In genomic region chr2:156841841-156842706, GRCm38 (mm10) we compare ENCODE assay signal across 8 mouse cellular contexts. TPM values are rescaled to one million over a fixed set of nuclear protein-coding genes. Genes with fewer than 3 reads are reported as not detected.
DNase-seq lines count a peak whose midpoint lies in the region; ATAC-seq and TF ChIP-seq lines count a peak whose summit lies in the region.

No protein-coding gene starts in this region.

- 22% methylated on average over 20 of the region's 20 CpGs for WGBS in kidney, adult 2 months

- H3K27ac ChIP-seq in brown adipose tissue, adult 24 weeks (replicated peaks; ENCODE audit: low read depth, low read length), result no peak overlapping the region
- no peak overlapping the region for H3K27ac ChIP-seq in kidney, adult 2 months (ENCODE audit: insufficient read depth, low read depth, low read length)

- peak overlapping the region; percentile 57 for H3K4me3 ChIP-seq in brown adipose tissue, adult 24 weeks (ENCODE audit: insufficient read depth, low read depth, low read length)
- no peak overlapping the region for H3K4me3 ChIP-seq in kidney, adult 2 months (ENCODE audit: insufficient read depth, low read depth, low read length)

- no peaks in the 10 kb centered on the region; the same call in 1 of the 2 replicates for H3K4me1 ChIP-seq in brown adipose tissue, adult 24 weeks (ENCODE audit: control insufficient read depth, insufficient read depth, insufficient read length, low read length)
- H3K4me1 ChIP-seq in kidney, adult 2 months (ENCODE audit: control insufficient read depth, insufficient read depth, low read length), result 0 out of 2 replicates have a peak, but pooled peaks cover 6% of the 10 kb centered on the region

- TF ChIP-seq CTCF in kidney, adult 2 months (conservative IDR thresholded peaks at IDR 0.05; ENCODE audit: insufficient read depth, insufficient read length, low read depth, low read length), result no peak

- H3K27me3 ChIP-seq in kidney, adult 2 months (replicated peaks; ENCODE audit: control insufficient read depth, insufficient read depth, low read length), result no peaks in the 10 kb centered on the region

- no peak for TF ChIP-seq POLR2A in kidney, adult 2 months (IDR thresholded peaks at IDR 0.05; ENCODE audit: low read depth, low read length)

- intact Hi-C loops in gastrocnemius, postnatal 14 days (cut with DNase I; ENCODE audit: low total_unique reads), result no loop called here

- no peak for ATAC-seq in monocyte, adult 5-6 weeks (replicated peaks; ENCODE audit: insufficient number of reproducible peaks, low FRiP score, low TSS enrichment, poor library complexity, severe bottlenecking)

- peak; percentile 89 for DNase-seq in 3T3-L1 (ENCODE audit: low read depth, low spot score)
- DNase-seq in CD8-positive naive resting alpha-beta T cell, adult 2 months (ENCODE audit: low read depth in 2 of 2, low spot score in 2 of 2), result peak; percentile 9 to 26
- peak; percentile 54 for DNase-seq in gastrocnemius, postnatal 14 days
- peak; percentile 63 for DNase-seq in kidney, adult 2 months
- peak; percentile 48 for DNase-seq in lung, postnatal 14 days
- DNase-seq in retina, embryonic 14.5 days (ENCODE audit: low spot score), result peak; percentile 46

- no peaks in the 10 kb centered on the region for H3K36me3 ChIP-seq in kidney, adult 2 months (ENCODE audit: control insufficient read depth, insufficient read depth, low read length)

RNA-seq across cellular contexts. Expression of gene Tgif2, which starts 2.3 kb away (rescaled TPM):
- polyA plus RNA-seq in brown adipose tissue, adult 24 weeks (2012; ENCODE audit: insufficient read depth, insufficient read length, missing spikeins), result not detected in 2 replicates
- total RNA-seq in gastrocnemius, postnatal 14 days (2021), result 1 to 10 TPM; 2.9 to 3.1 TPM
- polyA plus RNA-seq in kidney, adult 2 months (2012; rRNA removed), result 3.8 and 4.6 TPM in 2 replicates
- 3.2 to 5.9 TPM (median 3.5 TPM) in 3 replicates for total RNA-seq in monocyte, adult 5-6 weeks (2017)

RNA-seq across cellular contexts. Expression of gene 4930518I15Rik, which starts 15.7 kb away (rescaled TPM):
- polyA plus RNA-seq in brown adipose tissue, adult 24 weeks (2012; ENCODE audit: insufficient read depth, insufficient read length, missing spikeins), result 0.83 and 1.3 TPM in 2 replicates
- total RNA-seq in gastrocnemius, postnatal 14 days (2021), result under 1 TPM; 0.35 to 0.44 TPM
- 1.1 and 1.2 TPM in 2 replicates for polyA plus RNA-seq in kidney, adult 2 months (2012; rRNA removed)
- total RNA-seq in monocyte, adult 5-6 weeks (2017), result 0.38 to 5.2 TPM (median 2.5 TPM) in 3 replicates

RNA-seq across cellular contexts. Expression of gene Rab5if, which starts 20.9 kb away (rescaled TPM):
- polyA plus RNA-seq in brown adipose tissue, adult 24 weeks (2012; ENCODE audit: insufficient read depth, insufficient read length, missing spikeins), result 285 and 371 TPM in 2 replicates
- total RNA-seq in gastrocnemius, postnatal 14 days (2021), result 10 to 100 TPM; 75.1 to 77.1 TPM
- 127 and 129 TPM in 2 replicates for polyA plus RNA-seq in kidney, adult 2 months (2012; rRNA removed)
- 118 to 134 TPM (median 121 TPM) in 3 replicates for total RNA-seq in monocyte, adult 5-6 weeks (2017)

RNA-seq across cellular contexts. Expression of gene Sla2, which starts 44.9 kb away (rescaled TPM):
- 0.42 TPM in 1 of 2 replicates, not detected in the other for polyA plus RNA-seq in brown adipose tissue, adult 24 weeks (2012; ENCODE audit: insufficient read depth, insufficient read length, missing spikeins)
- total RNA-seq in gastrocnemius, postnatal 14 days (2021), result not detected
- polyA plus RNA-seq in kidney, adult 2 months (2012; rRNA removed), result 0.10 and 0.67 TPM in 2 replicates
- 13.8 to 38.9 TPM (median 15.8 TPM) in 3 replicates for total RNA-seq in monocyte, adult 5-6 weeks (2017)

Comparison
In these comparisons a context has a peak if more than half of its experiments do, and no peak if none do; other contexts are left out.
1. DNase-seq: peak in every context shown above with its lines; median percentile 89 in 3T3-L1; 63 in kidney, adult 2 months; 54 in gastrocnemius, postnatal 14 days; 48 in lung, postnatal 14 days; 46 in retina, embryonic 14.5 days; 18 in CD8-positive naive resting alpha-beta T cell, adult 2 months.